Mouse (Mus musculus) heart, embryonic 10.5 days (tissue): ENCODE results near the gene Olfr370. TPM values are rescaled to one million over a fixed set of nuclear protein-coding genes. Genes with fewer than 3 reads are reported as not detected.
"Not testable (repeated sequence)": the region's sequence is repeated elsewhere in the genome, so short reads cannot be mapped to it uniquely, and the experiment has no call there.

Source experiments
- DNase-seq: peaks from one replicate; pipeline ENCODE4 v3.0.0-alpha.2; 2017; ENCODE audit warnings: low spot score
- H3K27ac ChIP-seq: fragments of 300-500 bp; sonication (generic); 2 replicates; pipeline ENCODE4 v1.5.1; 2016; ENCODE audit warnings: mild to moderate bottlenecking
- H3K27me3 ChIP-seq: fragments of 300-500 bp; sonication (generic); 2 replicates; pipeline ENCODE4 v1.6.1; 2016; ENCODE audit warnings: mild to moderate bottlenecking; ENCODE audit not compliant: poor library complexity, insufficient read depth, severe bottlenecking
- H3K36me3 ChIP-seq: fragments of 300-500 bp; sonication (generic); 2 replicates; pipeline ENCODE4 v1.6.1; 2016; ENCODE audit warnings: mild to moderate bottlenecking, moderate library complexity
- H3K4me1 ChIP-seq: fragments of 300-500 bp; sonication (generic); 2 replicates; pipeline ENCODE4 v1.6.1; 2016; ENCODE audit warnings: mild to moderate bottlenecking
- H3K4me3 ChIP-seq: fragments of 300-500 bp; sonication (generic); 2 replicates; pipeline ENCODE4 v1.5.1; 2016; ENCODE audit warnings: mild to moderate bottlenecking, moderate library complexity
- H3K9me3 ChIP-seq: fragments of 300-500 bp; sonication (generic); 2 replicates; pipeline ENCODE4 v1.6.1; 2016; ENCODE audit warnings: mild to moderate bottlenecking, moderate library complexity
- WGBS: fragments of 180-500 bp; shearing (Covaris S2); methylation state at CpG from one replicate; pipeline ENCODE4 v1.1.7; 2016; 5-methylcytosine and 5-hydroxymethylcytosine counted together
- polyA plus RNA-seq: library from polyadenylated mRNA; unstranded; fragments of >200 nt; fragmentation: Nextera tagmentation; extraction: Ambion mirVana; gene quantifications from 2 replicates; pipeline ENCODE4 v1.2.1, GENCODE M21; 2016

Gene Olfr370
- polyA plus RNA-seq, 1 experiment from 2014 or later, result not detected

- Histone ChIP-seq H3K36me3 (peaks cover 51% of the 10 kb centered on the region), H3K4me1 (peaks cover 39% of the 10 kb centered on the region), H3K27me3 (no peaks in the 10 kb centered on the region), H3K4me3 (no peak overlapping the region), H3K27ac (no peak overlapping the region), H3K9me3 (no peaks in the 10 kb centered on the region)
- WGBS, result 74% methylated on average over 4 of the region's 4 CpGs
- no peak for DNase-seq
Measured at GRCm38 (mm10) chr8:83569165-83569564, 33.6 kb downstream of the Olfr370 start.

- WGBS, result 88% methylated on average over 15 of the region's 15 CpGs
- Histone ChIP-seq H3K27me3 (no peaks in the 10 kb centered on the region), H3K4me1 (peaks cover 52% of the 10 kb centered on the region), H3K9me3 (no peaks in the 10 kb centered on the region), H3K27ac (no peak overlapping the region), H3K36me3 (peaks cover 57% of the 10 kb centered on the region), H3K4me3 (no peak overlapping the region)
- peak; percentile 69 for DNase-seq
Measured at GRCm38 (mm10) chr8:83570272-83571000, 34.9 kb downstream of the Olfr370 start.

GRCm38 (mm10) chr8:83571001-83571340 is 35.4 kb downstream of the Olfr370 start:
- H3K9me3 ChIP-seq, DNase-seq, H3K27ac ChIP-seq, H3K27me3 ChIP-seq, H3K4me3 ChIP-seq: not testable (repeated sequence)
- Histone ChIP-seq H3K36me3 (peaks cover 57% of the 10 kb centered on the region), H3K4me1 (peaks cover 57% of the 10 kb centered on the region)
- WGBS, result 92% methylated on average over 4 of the region's 7 CpGs

GRCm38 (mm10) chr8:83571791-83572190 is 36.2 kb downstream of the Olfr370 start:
- Histone ChIP-seq H3K36me3 (peaks cover 59% of the 10 kb centered on the region), H3K27ac (no peak overlapping the region), H3K27me3 (no peaks in the 10 kb centered on the region), H3K9me3 (no peaks in the 10 kb centered on the region), H3K4me1 (peaks cover 65% of the 10 kb centered on the region), H3K4me3 (no peak overlapping the region)
- 93% methylated on average over 10 of the region's 10 CpGs for WGBS
- peak; percentile 73 for DNase-seq

GRCm38 (mm10) chr8:83572246-83572812 is 36.7 kb downstream of the Olfr370 start:
- H3K36me3 ChIP-seq, result peaks cover 59% of the 10 kb centered on the region
- H3K27me3 ChIP-seq, result no peaks in the 10 kb centered on the region
- H3K4me3 ChIP-seq, result no peak overlapping the region
- peak; percentile 69 for DNase-seq
- peaks cover 67% of the 10 kb centered on the region for H3K4me1 ChIP-seq
- no peaks in the 10 kb centered on the region for H3K9me3 ChIP-seq
- 82% methylated on average over 5 of the region's 5 CpGs for WGBS
- H3K27ac ChIP-seq, result no peak overlapping the region

GRCm38 (mm10) chr8:83573140-83573875 is 37.7 kb downstream of the Olfr370 start:
- peak overlapping the region; percentile 93; the same call in 1 of the 2 replicates for H3K27ac ChIP-seq
- H3K27me3 ChIP-seq, result no peaks in the 10 kb centered on the region
- H3K4me3 ChIP-seq, result no peak overlapping the region
- WGBS, result 79% methylated on average over 18 of the region's 18 CpGs
- peak; percentile 75 for DNase-seq
- H3K9me3 ChIP-seq, result no peaks in the 10 kb centered on the region
- H3K4me1 ChIP-seq, result peaks cover 65% of the 10 kb centered on the region
- peaks cover 59% of the 10 kb centered on the region for H3K36me3 ChIP-seq

- Histone ChIP-seq H3K27ac (peak overlapping the region; percentile 93), H3K27me3 (no peaks in the 10 kb centered on the region), H3K36me3 (peaks cover 49% of the 10 kb centered on the region), H3K4me3 (peak overlapping the region; percentile 23; the same call in 1 of the 2 replicates), H3K4me1 (peaks cover 68% of the 10 kb centered on the region), H3K9me3 (no peaks in the 10 kb centered on the region)
- 76% methylated on average over 15 of the region's 15 CpGs for WGBS
- DNase-seq, result peak; percentile 74
Measured at GRCm38 (mm10) chr8:83574631-83575315, 39.2 kb downstream of the Olfr370 start.

GRCm38 (mm10) chr8:83575561-83576515 is 40.3 kb downstream of the Olfr370 start:
- WGBS, result 59% methylated on average over 17 of the region's 17 CpGs
- Histone ChIP-seq H3K27ac (peak overlapping the region; percentile 93), H3K4me3 (peak overlapping the region; percentile 36; the same call in 1 of the 2 replicates), H3K9me3 (no peaks in the 10 kb centered on the region), H3K4me1 (peaks cover 78% of the 10 kb centered on the region), H3K36me3 (peaks cover 48% of the 10 kb centered on the region), H3K27me3 (no peaks in the 10 kb centered on the region)
- peak; percentile 75 for DNase-seq

GRCm38 (mm10) chr8:83576516-83576895 is 40.9 kb downstream of the Olfr370 start:
- peak overlapping the region; percentile 93 for H3K27ac ChIP-seq
- WGBS, result 38% methylated on average over 3 of the region's 4 CpGs
- H3K4me3 ChIP-seq, result peak overlapping the region; percentile 36; the same call in 1 of the 2 replicates
- no peaks in the 10 kb centered on the region for H3K27me3 ChIP-seq
- peak; percentile 63 for DNase-seq
- H3K4me1 ChIP-seq, result peaks cover 85% of the 10 kb centered on the region
- H3K36me3 ChIP-seq, result peaks cover 45% of the 10 kb centered on the region
- H3K9me3 ChIP-seq, result no peaks in the 10 kb centered on the region

- H3K4me1 ChIP-seq, result peaks cover 86% of the 10 kb centered on the region
- peak overlapping the region; percentile 36 for H3K4me3 ChIP-seq
- DNase-seq, result no peak
- no peaks in the 10 kb centered on the region for H3K27me3 ChIP-seq
- H3K9me3 ChIP-seq, result no peaks in the 10 kb centered on the region
- 56% methylated on average over 4 of the region's 4 CpGs for WGBS
- peak overlapping the region; percentile 93 for H3K27ac ChIP-seq
- H3K36me3 ChIP-seq, result peaks cover 41% of the 10 kb centered on the region
Measured at GRCm38 (mm10) chr8:83576921-83577320, 41.3 kb downstream of the Olfr370 start.

GRCm38 (mm10) chr8:83577384-83577791 is 41.8 kb downstream of the Olfr370 start:
- WGBS, result 43% methylated on average over 9 of the region's 9 CpGs
- Histone ChIP-seq H3K9me3 (no peaks in the 10 kb centered on the region), H3K4me3 (peak overlapping the region; percentile 36; the same call in 1 of the 2 replicates), H3K4me1 (peaks cover 89% of the 10 kb centered on the region), H3K36me3 (peaks cover 36% of the 10 kb centered on the region), H3K27me3 (no peaks in the 10 kb centered on the region), H3K27ac (peak overlapping the region; percentile 93)
- DNase-seq, result peak; percentile 89
